Mouse (Mus musculus): ENCODE data around the gene Ppp2r5c.

DNA sequence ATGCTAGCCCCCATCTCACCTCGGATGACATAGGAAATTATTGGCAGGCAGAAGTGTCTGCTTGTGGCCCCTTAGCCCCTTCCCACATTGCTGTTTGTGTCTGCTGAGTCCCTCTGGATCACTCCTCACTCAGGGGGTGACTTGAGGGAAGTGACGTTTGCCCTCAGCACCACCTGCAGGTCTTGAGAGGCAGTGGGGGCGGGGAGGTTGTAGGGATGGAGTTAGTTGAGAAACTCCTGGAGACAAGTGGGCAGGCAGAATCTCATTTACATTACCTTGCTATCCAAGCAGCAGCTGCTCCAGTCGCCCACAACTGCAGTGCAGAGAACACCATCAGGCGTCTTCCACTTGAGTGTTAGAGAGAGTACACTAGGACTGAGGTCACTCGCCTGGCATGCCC is 36.8 kb downstream of the Ppp2r5c start:
- TF ChIP-seq MEF2A (IDR thresholded peaks at IDR 0.05; ENCODE audit: extremely low read depth, insufficient replicate concordance, low read depth, low read length, poor library complexity, severe bottlenecking) (no peak), CTCF (IDR thresholded peaks at IDR 0.05 in 2 of 3, conservative IDR thresholded peaks at IDR 0.05 in 1 of 3; ENCODE audit: control insufficient read depth in 1 of 3, insufficient read depth in 1 of 3, low read depth in 2 of 3, low read length in 3 of 3, poor library complexity in 1 of 3, severe bottlenecking in 1 of 3) (no peak), POLR2A (IDR thresholded peaks at IDR 0.05; ENCODE audit: control insufficient read depth in 1 of 2, insufficient read depth in 1 of 2, low read depth in 1 of 2, low read length in 2 of 2, poor library complexity in 1 of 2) (no peak), MAFK (IDR thresholded peaks at IDR 0.05; ENCODE audit: borderline replicate concordance, low read depth, low read length) (no peak), ZNF384 (IDR thresholded peaks at IDR 0.05; ENCODE audit: low read depth, low read length) (no peak), GATA1 (IDR thresholded peaks at IDR 0.05; ENCODE audit: low read depth, low read length) (no peak), TCF12 (IDR thresholded peaks at IDR 0.05; ENCODE audit: low read depth, low read length) (no peak), USF2 (IDR thresholded peaks at IDR 0.05; ENCODE audit: borderline replicate concordance in 1 of 2, insufficient read depth in 1 of 2, low read depth in 1 of 2, low read length in 2 of 2) (no peak), NELFE (IDR thresholded peaks at IDR 0.05; ENCODE audit: low read depth, low read length) (no peak), TBP (IDR thresholded peaks at IDR 0.05; ENCODE audit: low read depth, low read length) (no peak), EP300 (IDR thresholded peaks at IDR 0.05; ENCODE audit: low read depth in 1 of 2, low read length in 2 of 2) (no peak), RCOR1 (IDR thresholded peaks at IDR 0.05; ENCODE audit: low read depth, low read length) (no peak), RAD21 (IDR thresholded peaks at IDR 0.05; ENCODE audit: low read depth, low read length) (no peak), ZKSCAN1 (IDR thresholded peaks at IDR 0.05; ENCODE audit: low read depth, low read length) (no peak)

All from MEL (cell line).